Mouse (Mus musculus): ENCODE data around the gene Rho. TPM values are rescaled to one million over a fixed set of nuclear protein-coding genes. Genes with fewer than 3 reads are reported as not detected.
A peak's percentile ranks its signal among the peaks of the same experiment; 100 is the strongest.

The Rho gene
- under 1 TPM; 0.49 to 0.59 TPM for total RNA-seq (2021)

GRCm38 (mm10) chr6:115931639-115932038, at the start of gene Rho:
TSS of gene Rho (plus strand) at chr6:115931748.
- no peak for DNase-seq (ENCODE audit: extremely low spot score in 1 of 2, low spot score in 1 of 2)

- DNase-seq (ENCODE audit: extremely low spot score in 1 of 2, low spot score in 1 of 2): no peak
Observed at GRCm38 (mm10) chr6:115884018-115884417, 47.5 kb upstream of the Rho start.

GRCm38 (mm10) chr6:115886894-115887293, 44.7 kb upstream of the Rho start:
- DNase-seq (ENCODE audit: extremely low spot score in 1 of 2, low spot score in 1 of 2): no peak

- DNase-seq (ENCODE audit: extremely low spot score in 1 of 2, low spot score in 1 of 2): no peak
Observed at GRCm38 (mm10) chr6:115888296-115888695, 43.3 kb upstream of the Rho start.

- DNase-seq (ENCODE audit: extremely low spot score in 1 of 2, low spot score in 1 of 2): no peak
Observed at GRCm38 (mm10) chr6:115890601-115891000, 40.9 kb upstream of the Rho start.

- DNase-seq (ENCODE audit: extremely low spot score in 1 of 2, low spot score in 1 of 2): peak; percentile 34 to 36
Observed at GRCm38 (mm10) chr6:115891061-115891460, 40.5 kb upstream of the Rho start.

- peak; percentile 52 to 73 for DNase-seq (ENCODE audit: extremely low spot score in 1 of 2, low spot score in 1 of 2)
Observed at GRCm38 (mm10) chr6:115891497-115892061, 40.0 kb upstream of the Rho start.

- no peak for DNase-seq (ENCODE audit: extremely low spot score in 1 of 2, low spot score in 1 of 2)
Observed at GRCm38 (mm10) chr6:115892363-115892762, 39.2 kb upstream of the Rho start.

- no peak for DNase-seq (ENCODE audit: extremely low spot score in 1 of 2, low spot score in 1 of 2)
Observed at GRCm38 (mm10) chr6:115896346-115896745, 35.2 kb upstream of the Rho start.

- no peak for DNase-seq (ENCODE audit: extremely low spot score in 1 of 2, low spot score in 1 of 2)
Observed at GRCm38 (mm10) chr6:115897117-115897516, 34.4 kb upstream of the Rho start.

GRCm38 (mm10) chr6:115897926-115898520, 33.5 kb upstream of the Rho start:
- DNase-seq (ENCODE audit: extremely low spot score in 1 of 2, low spot score in 1 of 2): no peak

GRCm38 (mm10) chr6:115901062-115901461, 30.5 kb upstream of the Rho start:
- peak; percentile 37 to 80 for DNase-seq (ENCODE audit: extremely low spot score in 1 of 2, low spot score in 1 of 2)

GRCm38 (mm10) chr6:115901489-115901931, 30.0 kb upstream of the Rho start:
- no peak for DNase-seq (ENCODE audit: extremely low spot score in 1 of 2, low spot score in 1 of 2)

GRCm38 (mm10) chr6:115902545-115902944, 29.0 kb upstream of the Rho start:
- DNase-seq (ENCODE audit: extremely low spot score in 1 of 2, low spot score in 1 of 2): no peak

GRCm38 (mm10) chr6:115905568-115905967, 26.0 kb upstream of the Rho start:
- DNase-seq (ENCODE audit: extremely low spot score in 1 of 2, low spot score in 1 of 2): no peak

- DNase-seq (ENCODE audit: extremely low spot score in 1 of 2, low spot score in 1 of 2): no peak
Observed at GRCm38 (mm10) chr6:115906455-115906854, 25.1 kb upstream of the Rho start.

- no peak for DNase-seq (ENCODE audit: extremely low spot score in 1 of 2, low spot score in 1 of 2)
Observed at GRCm38 (mm10) chr6:115906871-115907270, 24.7 kb upstream of the Rho start.

GRCm38 (mm10) chr6:115908421-115908982, 23.0 kb upstream of the Rho start:
- no peak for DNase-seq (ENCODE audit: extremely low spot score in 1 of 2, low spot score in 1 of 2)

- no peak for DNase-seq (ENCODE audit: extremely low spot score in 1 of 2, low spot score in 1 of 2)
Observed at GRCm38 (mm10) chr6:115909052-115909451, 22.5 kb upstream of the Rho start.

- DNase-seq (ENCODE audit: extremely low spot score in 1 of 2, low spot score in 1 of 2): no peak
Observed at GRCm38 (mm10) chr6:115909940-115910339, 21.6 kb upstream of the Rho start.

- no peak for DNase-seq (ENCODE audit: extremely low spot score in 1 of 2, low spot score in 1 of 2)
Observed at GRCm38 (mm10) chr6:115911763-115912162, 19.8 kb upstream of the Rho start.

GRCm38 (mm10) chr6:115913482-115913881, 18.1 kb upstream of the Rho start:
- no peak for DNase-seq (ENCODE audit: extremely low spot score in 1 of 2, low spot score in 1 of 2)
